Mouse (Mus musculus) MEL (cell line): ENCODE results near the gene Gckr.

ENCODE experiments used
- CTCF ChIP-seq, 3 experiments: IDR thresholded peaks in 2 of 3; conservative IDR thresholded peaks in 1 of 3; 2 replicates each; pipeline ENCODE4 v1.5.1; 2011 to 2012; ENCODE audit warnings: low read length in 3 of 3, low read depth in 2 of 3, mild to moderate bottlenecking in 2 of 3, improper control_type of control experiment in 1 of 3, inconsistent platforms in 1 of 3, mixed read lengths in 1 of 3, moderate library complexity in 1 of 3; ENCODE audit not compliant: control insufficient read depth in 1 of 3, insufficient read depth in 1 of 3, poor library complexity in 1 of 3, severe bottlenecking in 1 of 3
- ELF1 ChIP-seq: IDR thresholded peaks from 2 replicates; pipeline ENCODE4 v1.6.1; 2014; ENCODE audit warnings: low read depth, mild to moderate bottlenecking, inconsistent platforms, low read length, improper control_type of control experiment, moderate library complexity
- EP300 ChIP-seq, 2 experiments: IDR thresholded peaks; 2 replicates each; pipeline ENCODE4 v1.6.1; 2011; ENCODE audit warnings: improper control_type of control experiment in 2 of 2, low read length in 2 of 2, low read depth in 1 of 2, mild to moderate bottlenecking in 1 of 2
- GABPA ChIP-seq: IDR thresholded peaks from 2 replicates; pipeline ENCODE4 v1.6.1; 2012; ENCODE audit warnings: low read depth, mild to moderate bottlenecking, inconsistent platforms, low read length, improper control_type of control experiment, moderate library complexity
- MEF2A ChIP-seq: IDR thresholded peaks from 2 replicates; pipeline ENCODE4 v1.6.1; 2014; ENCODE audit warnings: low read depth, mild to moderate bottlenecking, inconsistent platforms, low read length, improper control_type of control experiment; ENCODE audit not compliant: poor library complexity, insufficient replicate concordance, severe bottlenecking; ENCODE audit errors: extremely low read depth
- POLR2A ChIP-seq, 2 experiments: IDR thresholded peaks; 2 replicates each; pipeline ENCODE4 v1.6.1; 2011 to 2012; ENCODE audit warnings: low read length in 2 of 2, mild to moderate bottlenecking in 2 of 2, control low read depth in 1 of 2, improper control_type of control experiment in 1 of 2, low read depth in 1 of 2, moderate library complexity in 1 of 2; ENCODE audit not compliant: control insufficient read depth in 1 of 2, insufficient read depth in 1 of 2, poor library complexity in 1 of 2
- SMC3 ChIP-seq: IDR thresholded peaks from 2 replicates; pipeline ENCODE4 v1.6.1; 2011; ENCODE audit warnings: low read depth, low read length, improper control_type of control experiment
- TBP ChIP-seq: IDR thresholded peaks from 2 replicates; pipeline ENCODE4 v1.8.0; 2011; ENCODE audit warnings: low read depth, low read length, improper control_type of control experiment
- TCF12 ChIP-seq: IDR thresholded peaks from 2 replicates; pipeline ENCODE4 v1.6.1; 2014; ENCODE audit warnings: low read depth, mild to moderate bottlenecking, inconsistent platforms, low read length, improper control_type of control experiment, moderate library complexity
- ZNF384 ChIP-seq: IDR thresholded peaks from 2 replicates; pipeline ENCODE4 v1.6.1; 2012; ENCODE audit warnings: low read depth, mild to moderate bottlenecking, inconsistent platforms, low read length, improper control_type of control experiment

DNA sequence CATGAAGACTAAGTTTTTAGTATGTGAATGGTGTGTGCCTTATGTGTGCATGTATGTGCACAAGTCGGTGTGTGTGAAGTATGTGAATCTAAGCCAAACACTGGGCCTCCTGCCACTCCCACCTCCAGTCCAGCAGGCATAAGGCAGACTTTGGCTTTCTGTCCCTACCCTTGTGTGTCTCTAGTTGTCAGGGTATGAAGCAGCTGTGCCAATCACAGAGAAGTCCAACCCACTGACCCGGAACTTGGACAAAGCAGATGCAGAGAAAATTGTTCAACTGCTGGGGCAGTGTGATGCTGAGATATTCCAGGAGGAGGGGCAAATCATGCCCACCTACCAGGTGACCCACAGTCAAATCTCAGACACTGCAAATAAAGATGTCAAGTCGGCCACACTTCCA, 738 bp downstream of the Gckr start:
- no peak for TF ChIP-seq POLR2A (IDR thresholded peaks at IDR 0.05; ENCODE audit: control insufficient read depth in 1 of 2, insufficient read depth in 1 of 2, low read depth in 1 of 2, low read length in 2 of 2, poor library complexity in 1 of 2)
- TF ChIP-seq MEF2A: no peak
- TF ChIP-seq ELF1: no peak
- no peak for TF ChIP-seq TBP
- no peak for TF ChIP-seq EP300 (IDR thresholded peaks at IDR 0.05; ENCODE audit: low read depth in 1 of 2, low read length in 2 of 2)
- TF ChIP-seq CTCF (IDR thresholded peaks at IDR 0.05 in 2 of 3, conservative IDR thresholded peaks at IDR 0.05 in 1 of 3; ENCODE audit: control insufficient read depth in 1 of 3, insufficient read depth in 1 of 3, low read depth in 2 of 3, low read length in 3 of 3, poor library complexity in 1 of 3, severe bottlenecking in 1 of 3): no peak
- TF ChIP-seq TCF12: no peak
- TF ChIP-seq GABPA: no peak
- no peak for TF ChIP-seq SMC3
- TF ChIP-seq ZNF384: no peak
